Mouse (Mus musculus): ENCODE data around the gene Timm23. TPM values are rescaled to one million over a fixed set of nuclear protein-coding genes. Genes with fewer than 3 reads are reported as not detected.
"Not testable (repeated sequence)": the region's sequence is repeated elsewhere in the genome, so short reads cannot be mapped to it uniquely, and the experiment has no call there.

Timm23 gene
- polyA plus RNA-seq, 1 experiment from 2014 or later = 350 TPM

DNA sequence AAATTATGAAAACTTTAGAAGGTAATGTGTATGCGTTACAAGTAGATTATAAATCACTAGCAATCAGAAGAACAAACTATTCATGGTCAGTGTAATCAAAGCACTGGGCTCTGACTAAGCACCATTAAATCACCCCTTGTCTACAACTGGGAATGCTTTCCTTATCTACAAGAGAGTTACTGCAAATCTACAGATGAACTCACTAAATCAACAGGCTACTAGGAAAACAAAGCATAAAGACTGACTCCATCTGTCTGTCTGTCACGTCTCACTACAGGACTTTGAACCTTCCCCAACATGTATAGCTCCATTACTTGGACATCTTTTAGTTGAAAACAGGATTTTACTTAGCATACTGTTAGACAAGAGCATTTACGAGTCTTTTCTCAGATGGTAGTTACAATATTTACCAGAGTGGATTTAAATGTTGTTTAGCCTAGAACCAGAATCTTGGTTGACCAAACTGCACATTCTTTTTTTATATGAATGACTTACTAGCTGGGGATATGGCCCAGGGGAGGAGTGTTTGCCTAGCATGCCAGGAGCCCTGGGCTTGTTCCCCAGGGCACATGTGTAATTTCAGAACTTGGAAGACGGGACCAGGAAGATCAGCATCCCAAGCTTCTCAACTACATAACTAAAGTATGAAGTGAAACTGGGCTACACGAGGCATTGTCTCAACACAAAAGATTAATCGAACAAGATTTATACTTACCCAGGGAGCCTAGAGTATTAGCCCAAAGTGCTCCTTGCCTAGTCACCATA lies 10.9 kb downstream of the Timm23 start:
- no peaks in the 10 kb centered on the region for H3K9me3 ChIP-seq (ENCODE audit: control insufficient read depth, low read length)
- no peak overlapping the region for H3K9ac ChIP-seq (ENCODE audit: low read depth, low read length)
- 60% methylated on average over 6 of the region's 6 CpGs for WGBS
- H3K27ac ChIP-seq (ENCODE audit: low read length) = peak overlapping the region; percentile 54
- no peak overlapping the region for H3K4me2 ChIP-seq (ENCODE audit: low read depth, low read length)
- ATAC-seq = peak; percentile 92
- no peaks in the 10 kb centered on the region for H3K27me3 ChIP-seq (replicated peaks; ENCODE audit: control insufficient read depth, insufficient read depth, low read length)
- H3K4me1 ChIP-seq (ENCODE audit: control insufficient read depth, insufficient read depth, low read length) = peaks cover 6% of the 10 kb centered on the region
- H3K36me3 ChIP-seq (ENCODE audit: control insufficient read depth, insufficient read depth, low read length) = peaks cover 5% of the 10 kb centered on the region
- no peak overlapping the region for H3K4me3 ChIP-seq (ENCODE audit: low read length)

DNA sequence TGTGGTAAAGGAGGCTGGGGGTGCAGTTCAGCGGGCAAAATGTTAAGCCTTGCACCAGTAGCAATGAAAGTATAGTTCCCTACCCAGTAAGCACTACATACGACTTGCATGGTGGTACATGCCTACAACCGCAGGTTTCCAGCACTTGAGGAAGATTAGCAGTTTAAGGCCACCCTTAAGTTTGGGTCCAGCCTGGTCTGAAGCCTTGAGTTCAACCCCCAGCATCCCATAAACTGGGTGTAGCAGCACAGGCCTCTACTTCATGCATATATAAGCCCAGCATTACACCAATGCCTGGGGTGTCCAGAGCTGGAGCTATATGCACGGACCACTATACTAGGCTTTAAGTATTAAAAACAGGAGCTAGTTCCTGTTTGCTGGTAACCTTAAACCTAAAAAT lies 17.9 kb downstream of the Timm23 start:
- Histone ChIP-seq H3K9me3 (ENCODE audit: control insufficient read depth, low read length) (no peaks in the 10 kb centered on the region), H3K27ac (ENCODE audit: low read length) (no peak overlapping the region), H3K36me3 (ENCODE audit: control insufficient read depth, insufficient read depth, low read length) (peaks cover 15% of the 10 kb centered on the region), H3K9ac (ENCODE audit: low read depth, low read length) (no peak overlapping the region), H3K27me3 (replicated peaks; ENCODE audit: control insufficient read depth, insufficient read depth, low read length) (no peaks in the 10 kb centered on the region), H3K4me1 (ENCODE audit: control insufficient read depth, insufficient read depth, low read length) (no peaks in the 10 kb centered on the region), H3K4me2 (ENCODE audit: low read depth, low read length) (no peak overlapping the region), H3K4me3 (ENCODE audit: low read length) (no peak overlapping the region)
- ATAC-seq = no peak
- 94% methylated on average over 4 of the region's 4 CpGs for WGBS

DNA sequence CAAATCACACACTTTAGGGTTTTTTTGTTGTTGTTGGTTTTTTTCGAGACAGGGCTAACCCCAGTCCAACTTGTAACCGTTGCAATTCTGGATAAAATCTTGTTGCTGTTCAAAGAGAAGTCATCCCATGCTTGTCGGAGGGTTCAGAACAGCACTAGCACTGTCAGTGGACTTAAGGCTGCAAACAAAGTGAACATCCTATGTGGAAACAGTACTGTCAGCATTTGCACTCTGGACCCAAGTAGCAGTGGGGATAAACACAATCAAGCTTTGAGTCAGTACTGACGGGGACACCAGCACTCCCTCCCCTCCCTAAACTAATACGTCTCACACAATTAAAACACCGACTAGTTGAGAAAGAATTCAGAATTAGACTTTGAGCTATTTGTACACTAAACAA lies 20.8 kb downstream of the Timm23 start:
- no peaks in the 10 kb centered on the region for H3K27me3 ChIP-seq (replicated peaks; ENCODE audit: control insufficient read depth, insufficient read depth, low read length)
- H3K9ac ChIP-seq (ENCODE audit: low read depth, low read length) = no peak overlapping the region
- H3K36me3 ChIP-seq (ENCODE audit: control insufficient read depth, insufficient read depth, low read length) = peaks cover 15% of the 10 kb centered on the region
- no peak overlapping the region for H3K4me2 ChIP-seq (ENCODE audit: low read depth, low read length)
- H3K27ac ChIP-seq (ENCODE audit: low read length) = no peak overlapping the region
- no peak overlapping the region for H3K4me3 ChIP-seq (ENCODE audit: low read length)
- no peak for ATAC-seq
- H3K9me3 ChIP-seq (ENCODE audit: control insufficient read depth, low read length) = no peaks in the 10 kb centered on the region
- no peaks in the 10 kb centered on the region for H3K4me1 ChIP-seq (ENCODE audit: control insufficient read depth, insufficient read depth, low read length)
- 84% methylated on average over 6 of the region's 6 CpGs for WGBS

DNA sequence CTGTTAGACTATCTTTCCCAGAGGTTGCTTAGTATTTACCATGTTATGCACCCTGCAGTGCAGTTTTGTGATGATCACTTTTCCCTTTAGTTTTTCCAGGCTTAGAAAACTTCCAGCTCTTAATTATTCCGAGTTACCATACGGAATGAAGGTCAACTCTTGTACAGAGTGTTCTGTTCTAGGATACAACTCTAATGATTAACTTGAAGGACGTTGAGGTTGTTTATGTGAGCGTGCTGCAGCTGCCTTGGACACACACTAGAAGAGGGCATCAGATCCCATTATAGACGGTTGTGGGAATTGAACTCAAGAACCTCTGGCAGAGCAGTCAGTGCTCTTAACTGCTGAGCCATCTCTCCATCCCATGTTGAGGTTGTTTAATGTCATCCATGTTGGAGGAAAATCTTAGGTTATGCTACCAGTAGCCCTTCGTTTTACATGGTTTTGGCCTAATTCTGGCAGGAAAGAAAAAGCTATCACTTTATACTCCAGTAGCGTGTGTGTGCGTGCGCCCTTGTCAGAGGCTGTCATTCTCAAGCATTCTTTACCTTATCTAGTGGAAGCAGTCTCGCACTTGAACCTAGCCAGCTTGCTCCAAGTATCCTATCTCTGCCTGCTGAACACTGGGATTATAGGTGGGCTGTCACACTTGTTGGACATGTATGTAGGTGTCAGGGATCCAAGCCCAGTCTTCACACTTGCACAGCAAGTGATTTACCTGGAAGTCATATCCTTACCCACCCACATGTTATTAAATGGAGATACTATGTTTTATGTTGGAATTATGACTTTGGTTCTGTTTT lies 22.1 kb downstream of the Timm23 start:
- peak; percentile 34; the same call in 1 of the 2 replicates for ATAC-seq
- Histone ChIP-seq H3K4me1 (ENCODE audit: control insufficient read depth, insufficient read depth, low read length) (no peaks in the 10 kb centered on the region), H3K36me3 (ENCODE audit: control insufficient read depth, insufficient read depth, low read length) (peaks cover 18% of the 10 kb centered on the region), H3K27me3 (replicated peaks; ENCODE audit: control insufficient read depth, insufficient read depth, low read length) (no peaks in the 10 kb centered on the region), H3K4me3 (ENCODE audit: low read length) (no peak overlapping the region), H3K4me2 (ENCODE audit: low read depth, low read length) (no peak overlapping the region), H3K27ac (ENCODE audit: low read length) (no peak overlapping the region), H3K9me3 (ENCODE audit: control insufficient read depth, low read length) (no peaks in the 10 kb centered on the region), H3K9ac (ENCODE audit: low read depth, low read length) (no peak overlapping the region)
- WGBS = 83% methylated on average over 10 of the region's 10 CpGs

DNA sequence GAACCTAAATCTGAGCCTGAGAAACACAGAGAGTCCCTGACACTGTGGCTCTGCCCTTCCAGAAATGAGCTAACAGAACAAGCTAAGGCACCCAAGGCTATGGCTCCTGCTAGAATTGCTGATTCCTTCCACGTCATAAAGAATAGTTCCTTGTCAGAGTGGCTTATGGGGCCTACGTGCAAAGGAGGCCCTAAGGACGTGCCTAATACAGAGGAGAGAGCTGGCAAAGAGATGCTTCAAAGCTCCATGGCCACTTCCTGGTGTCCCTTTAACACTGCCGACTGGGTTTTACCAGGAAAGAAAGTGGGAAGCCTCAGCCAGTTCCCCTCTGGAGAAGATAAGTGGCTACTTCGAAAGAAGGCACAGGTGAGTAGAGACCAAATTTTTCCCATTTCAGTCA lies 25.1 kb downstream of the Timm23 start:
- 76% methylated on average over 4 of the region's 5 CpGs for WGBS
- not testable (repeated sequence) for H3K9me3 ChIP-seq (ENCODE audit: control insufficient read depth, low read length); H3K4me3 ChIP-seq (ENCODE audit: low read length); H3K4me2 ChIP-seq (ENCODE audit: low read depth, low read length); H3K27ac ChIP-seq (ENCODE audit: low read length); H3K27me3 ChIP-seq (replicated peaks; ENCODE audit: control insufficient read depth, insufficient read depth, low read length); H3K9ac ChIP-seq (ENCODE audit: low read depth, low read length); H3K4me1 ChIP-seq (ENCODE audit: control insufficient read depth, insufficient read depth, low read length)
- ATAC-seq = peak; percentile 53; the same call in 1 of the 2 replicates
- peaks cover 15% of the 10 kb centered on the region for H3K36me3 ChIP-seq (ENCODE audit: control insufficient read depth, insufficient read depth, low read length)

DNA sequence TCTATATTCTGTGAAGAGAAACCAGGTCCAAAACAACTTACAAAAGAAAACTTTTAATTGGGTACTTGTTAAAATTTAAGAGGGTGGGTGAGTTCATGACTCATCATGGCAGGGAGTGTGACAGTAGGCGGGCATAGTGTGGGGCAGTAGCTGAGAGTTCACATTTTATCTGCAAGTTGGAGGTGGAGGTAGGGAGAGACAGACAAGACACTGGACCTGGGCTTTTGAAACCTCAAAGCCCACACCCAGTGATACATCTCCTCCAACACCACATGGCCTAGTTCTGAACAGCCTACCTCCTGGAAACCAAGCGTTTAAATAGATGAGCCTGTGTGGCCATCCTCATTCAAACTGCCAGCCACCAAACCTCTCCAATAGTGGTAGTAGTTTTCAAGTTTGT lies 26.4 kb downstream of the Timm23 start:
- no peaks in the 10 kb centered on the region for H3K9me3 ChIP-seq (ENCODE audit: control insufficient read depth, low read length)
- no peaks in the 10 kb centered on the region for H3K27me3 ChIP-seq (replicated peaks; ENCODE audit: control insufficient read depth, insufficient read depth, low read length)
- no peak overlapping the region for H3K4me2 ChIP-seq (ENCODE audit: low read depth, low read length)
- 88% methylated on average over 2 of the region's 2 CpGs for WGBS
- H3K27ac ChIP-seq (ENCODE audit: low read length) = no peak overlapping the region
- ATAC-seq = no peak
- H3K9ac ChIP-seq (ENCODE audit: low read depth, low read length) = no peak overlapping the region
- no peak overlapping the region for H3K4me3 ChIP-seq (ENCODE audit: low read length)
- no peaks in the 10 kb centered on the region for H3K4me1 ChIP-seq (ENCODE audit: control insufficient read depth, insufficient read depth, low read length)
- H3K36me3 ChIP-seq (ENCODE audit: control insufficient read depth, insufficient read depth, low read length) = peaks cover 17% of the 10 kb centered on the region

DNA sequence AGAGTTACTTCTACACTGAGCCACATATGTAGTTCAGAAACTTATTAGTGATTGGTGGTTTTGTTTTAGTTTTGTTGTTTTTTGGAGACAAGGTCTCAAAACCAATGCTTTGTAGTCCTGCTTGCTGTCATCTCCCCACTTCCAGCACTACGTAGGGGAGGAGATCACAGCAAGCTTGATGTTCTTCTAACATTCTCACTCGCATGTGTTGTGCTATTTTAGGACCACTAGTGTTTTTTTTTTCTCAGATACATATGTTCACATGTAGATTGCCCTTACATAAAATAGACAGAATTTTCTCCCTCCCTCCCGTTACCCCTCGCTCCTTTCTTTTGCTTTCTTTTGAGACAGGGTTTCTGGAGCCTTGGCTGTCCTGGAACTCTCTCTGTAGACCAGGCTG lies 31.6 kb downstream of the Timm23 start:
- H3K4me2 ChIP-seq (ENCODE audit: low read depth, low read length) = no peak overlapping the region
- 89% methylated on average over 4 of the region's 4 CpGs for WGBS
- no peak overlapping the region for H3K9ac ChIP-seq (ENCODE audit: low read depth, low read length)
- no peak overlapping the region for H3K4me3 ChIP-seq (ENCODE audit: low read length)
- ATAC-seq = no peak
- H3K36me3 ChIP-seq (ENCODE audit: control insufficient read depth, insufficient read depth, low read length) = peaks cover 8% of the 10 kb centered on the region
- no peaks in the 10 kb centered on the region for H3K9me3 ChIP-seq (ENCODE audit: control insufficient read depth, low read length)
- H3K4me1 ChIP-seq (ENCODE audit: control insufficient read depth, insufficient read depth, low read length) = peaks cover 10% of the 10 kb centered on the region; the same call in 1 of the 2 replicates
- no peak overlapping the region for H3K27ac ChIP-seq (ENCODE audit: low read length)
- H3K27me3 ChIP-seq (replicated peaks; ENCODE audit: control insufficient read depth, insufficient read depth, low read length) = no peaks in the 10 kb centered on the region

DNA sequence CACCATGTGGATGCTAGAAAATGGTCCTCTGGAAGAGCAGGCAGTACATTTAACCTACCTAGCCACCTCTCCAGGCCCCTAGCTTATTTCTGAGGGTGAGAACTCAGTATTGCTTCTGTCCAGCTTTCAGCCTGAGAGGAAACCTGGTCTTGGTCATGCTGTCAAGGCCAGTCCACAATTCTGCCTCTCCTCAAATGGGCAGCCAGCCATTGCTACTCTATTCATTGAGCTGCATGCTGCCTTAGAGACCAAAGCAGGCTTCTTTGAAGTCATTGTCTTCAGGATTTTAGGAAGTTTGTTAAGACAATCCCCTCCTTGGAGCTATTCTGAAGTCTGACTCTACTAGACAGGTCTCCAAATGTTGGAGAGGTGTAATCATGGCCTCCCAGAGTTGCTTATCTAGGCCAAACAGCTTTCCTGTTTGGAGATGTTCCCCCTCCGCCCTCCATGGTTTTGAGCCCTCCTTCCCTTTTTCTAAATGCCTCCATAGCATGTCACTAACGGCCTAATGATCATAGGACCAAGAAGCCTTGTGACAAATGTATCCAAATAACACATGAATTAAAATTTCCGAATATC lies 33.0 kb downstream of the Timm23 start:
- ATAC-seq = no peak
- Histone ChIP-seq H3K27ac (ENCODE audit: low read length) (0 out of 2 replicates have a peak overlapping the region, but pooled peaks have one; percentile 19), H3K36me3 (ENCODE audit: control insufficient read depth, insufficient read depth, low read length) (peaks cover 5% of the 10 kb centered on the region), H3K27me3 (replicated peaks; ENCODE audit: control insufficient read depth, insufficient read depth, low read length) (no peaks in the 10 kb centered on the region), H3K9me3 (ENCODE audit: control insufficient read depth, low read length) (no peaks in the 10 kb centered on the region), H3K9ac (ENCODE audit: low read depth, low read length) (peak overlapping the region; percentile 15; the same call in 1 of the 2 replicates), H3K4me2 (ENCODE audit: low read depth, low read length) (peak overlapping the region; percentile 35), H3K4me3 (ENCODE audit: low read length) (peak overlapping the region; percentile 46), H3K4me1 (ENCODE audit: control insufficient read depth, insufficient read depth, low read length) (peaks cover 12% of the 10 kb centered on the region; the same call in 1 of the 2 replicates)
- 81% methylated on average over 3 of the region's 3 CpGs for WGBS

DNA sequence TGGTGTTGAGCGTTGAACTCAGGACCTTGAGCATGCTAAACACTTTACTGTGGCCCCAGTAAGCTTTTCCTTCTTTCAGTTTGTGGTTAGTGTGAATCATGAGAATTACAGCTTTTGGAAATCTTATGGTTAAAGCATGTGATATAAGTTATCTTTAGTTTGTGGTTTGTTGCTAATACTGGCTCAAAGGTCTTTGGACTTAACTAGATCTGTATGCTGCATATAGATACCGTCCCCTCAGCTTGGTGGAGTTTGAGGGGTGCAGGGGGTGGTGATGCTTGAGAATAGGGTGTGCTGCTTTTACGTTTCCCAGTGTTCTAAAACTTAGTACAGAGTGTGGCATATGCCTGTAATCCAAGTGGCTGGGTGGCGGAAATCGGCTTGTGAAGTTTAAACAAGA lies 34.4 kb downstream of the Timm23 start:
- 69% methylated on average over 5 of the region's 5 CpGs for WGBS
- Histone ChIP-seq H3K27ac (ENCODE audit: low read length) (no peak overlapping the region), H3K9me3 (ENCODE audit: control insufficient read depth, low read length) (no peaks in the 10 kb centered on the region), H3K4me2 (ENCODE audit: low read depth, low read length) (peak overlapping the region; percentile 35), H3K27me3 (replicated peaks; ENCODE audit: control insufficient read depth, insufficient read depth, low read length) (no peaks in the 10 kb centered on the region), H3K9ac (ENCODE audit: low read depth, low read length) (no peak overlapping the region), H3K36me3 (ENCODE audit: control insufficient read depth, insufficient read depth, low read length) (peaks cover 3% of the 10 kb centered on the region; the same call in 1 of the 2 replicates), H3K4me1 (ENCODE audit: control insufficient read depth, insufficient read depth, low read length) (peaks cover 18% of the 10 kb centered on the region; the same call in 1 of the 2 replicates), H3K4me3 (ENCODE audit: low read length) (peak overlapping the region; percentile 46)
- no peak for ATAC-seq

Measured in intestine, embryonic 16.5 days (tissue).